Mouse (Mus musculus) forebrain, embryonic 13.5 days (tissue): ENCODE measurements around the gene Alms1. TPM values are rescaled to one million over a fixed set of nuclear protein-coding genes. Genes with fewer than 3 reads are reported as not detected.
A peak's percentile ranks its signal among the peaks of the same experiment; 100 is the strongest.
"Not testable (repeated sequence)": the region's sequence is repeated elsewhere in the genome, so short reads cannot be mapped to it uniquely, and the experiment has no call there.

ENCODE experiments used
- ATAC-seq: fragments of 200-750 bp; cut with Nextera tagmentation; 2 replicates; pipeline ENCODE4 v1.8.0; 2017
- H3K27ac ChIP-seq: fragments of 300-500 bp; sonication (generic); 2 replicates; pipeline ENCODE4 v1.5.1; 2015; ENCODE audit warnings: inconsistent platforms, mild to moderate bottlenecking, moderate library complexity
- H3K27me3 ChIP-seq: fragments of 300-500 bp; sonication (generic); 2 replicates; pipeline ENCODE4 v1.6.1; 2015; ENCODE audit warnings: mild to moderate bottlenecking, inconsistent platforms
- H3K36me3 ChIP-seq: fragments of 300-500 bp; sonication (generic); 2 replicates; pipeline ENCODE4 v1.6.1; 2015; ENCODE audit warnings: mild to moderate bottlenecking, inconsistent platforms; ENCODE audit not compliant: poor library complexity, severe bottlenecking
- H3K4me1 ChIP-seq: fragments of 300-500 bp; sonication (generic); 2 replicates; pipeline ENCODE4 v1.6.1; 2015; ENCODE audit warnings: inconsistent platforms
- H3K4me2 ChIP-seq: fragments of 300-500 bp; sonication (generic); 2 replicates; pipeline ENCODE4 v1.6.1; 2015; ENCODE audit warnings: inconsistent platforms, mild to moderate bottlenecking, moderate library complexity
- H3K4me3 ChIP-seq: fragments of 300-500 bp; sonication (generic); 2 replicates; pipeline ENCODE4 v1.5.1; 2015; ENCODE audit warnings: mild to moderate bottlenecking, inconsistent platforms
- H3K9ac ChIP-seq: fragments of 300-500 bp; sonication (generic); 2 replicates; pipeline ENCODE4 v1.6.1; 2015; ENCODE audit warnings: mild to moderate bottlenecking, inconsistent platforms
- H3K9me3 ChIP-seq: fragments of 300-500 bp; sonication (generic); replicated peaks from 2 replicates; pipeline ENCODE4 v1.6.1; 2016; ENCODE audit warnings: inconsistent platforms
- WGBS: fragments of 180-500 bp; shearing (Covaris S2); methylation state at CpG from one replicate; pipeline ENCODE4 v1.1.7; 2015; 5-methylcytosine and 5-hydroxymethylcytosine counted together
- polyA plus RNA-seq: library from polyadenylated mRNA; unstranded; fragments of >200 nt; fragmentation: Nextera tagmentation; extraction: Ambion mirVana; gene quantifications from 2 replicates; pipeline ENCODE4 v1.2.1, GENCODE M21; 2015

Gene Alms1
- polyA plus RNA-seq, 1 experiment from 2014 or later, result 7.4 TPM

DNA sequence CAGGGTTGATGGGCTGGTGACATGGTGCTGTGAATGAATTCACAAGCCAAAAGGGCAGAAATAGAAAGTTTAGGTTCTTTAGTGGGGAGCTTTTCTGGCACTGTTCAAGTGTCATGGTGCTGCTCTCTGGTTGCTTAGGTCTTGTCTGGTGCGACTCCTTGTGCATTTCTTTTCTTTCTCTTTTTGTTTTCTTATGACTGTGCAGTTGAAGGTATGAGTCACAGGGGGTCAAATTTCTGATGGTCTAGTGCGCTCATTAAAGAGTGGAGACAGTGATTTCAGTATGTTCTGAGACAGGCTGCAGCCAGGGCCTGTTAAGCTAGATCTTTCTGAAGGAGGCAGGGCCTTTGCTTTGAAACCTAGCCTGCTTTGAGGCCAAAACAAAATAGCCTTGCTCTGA is 2.8 kb downstream of the Alms1 start:
- WGBS, result 66% methylated on average over 2 of the region's 2 CpGs

GRCm38 (mm10) chr6:85599310-85599709 is 12.0 kb downstream of the Alms1 start:
- Histone ChIP-seq H3K9me3 (no peaks in the 10 kb centered on the region), H3K36me3 (peaks cover 5% of the 10 kb centered on the region; the same call in 1 of the 2 replicates), H3K4me3 (no peak overlapping the region), H3K27ac (no peak overlapping the region), H3K4me2 (no peak overlapping the region), H3K4me1 (no peaks in the 10 kb centered on the region), H3K27me3 (no peaks in the 10 kb centered on the region), H3K9ac (no peak overlapping the region)
- WGBS, result 74% methylated on average over 1 of the region's 1 CpGs
- no peak for ATAC-seq

More for the DNA sequence above, 2.8 kb downstream of the Alms1 start:
- Histone ChIP-seq H3K4me1 (peaks cover 23% of the 10 kb centered on the region), H3K36me3 (no peaks in the 10 kb centered on the region), H3K4me2 (peak overlapping the region; percentile 71), H3K4me3 (peak overlapping the region; percentile 95; the same call in 1 of the 2 replicates), H3K27ac (no peak overlapping the region), H3K27me3 (no peaks in the 10 kb centered on the region), H3K9me3 (no peaks in the 10 kb centered on the region), H3K9ac (peak overlapping the region; percentile 93; the same call in 1 of the 2 replicates)
- no peak for ATAC-seq

GRCm38 (mm10) chr6:85610511-85610910 is 23.2 kb downstream of the Alms1 start:
- H3K9me3 ChIP-seq, result no peaks in the 10 kb centered on the region
- no peak for ATAC-seq
- no peak overlapping the region for H3K4me3 ChIP-seq
- H3K4me1 ChIP-seq, result no peaks in the 10 kb centered on the region
- no peaks in the 10 kb centered on the region for H3K27me3 ChIP-seq
- H3K27ac ChIP-seq, result no peak overlapping the region
- WGBS, result 96% methylated on average over 1 of the region's 1 CpGs
- H3K36me3 ChIP-seq, result peaks cover 52% of the 10 kb centered on the region
- no peak overlapping the region for H3K4me2 ChIP-seq
- no peak overlapping the region for H3K9ac ChIP-seq

DNA sequence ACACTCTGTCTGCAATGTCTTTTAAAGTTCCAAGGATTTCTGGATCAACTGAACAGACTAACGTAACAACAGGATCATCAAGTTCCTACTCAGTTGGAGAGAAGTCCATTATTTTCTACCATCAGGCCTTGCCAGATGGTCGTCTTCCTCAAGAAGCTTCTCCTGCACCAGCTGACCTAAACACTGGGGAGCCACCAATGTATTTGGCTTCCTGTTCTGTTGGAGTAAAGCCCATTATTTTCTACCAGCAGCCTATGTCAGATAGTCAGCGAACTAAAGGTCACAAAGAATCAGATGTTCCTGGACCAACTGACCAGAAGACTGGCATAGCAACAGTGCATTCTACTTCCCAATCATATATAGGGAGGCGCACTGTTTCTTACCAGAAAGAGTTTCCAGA is 33.5 kb downstream of the Alms1 start:
- Histone ChIP-seq H3K27ac (no peak overlapping the region), H3K4me2 (no peak overlapping the region), H3K9ac (no peak overlapping the region), H3K27me3 (no peaks in the 10 kb centered on the region), H3K4me3 (no peak overlapping the region), H3K36me3 (peaks cover 83% of the 10 kb centered on the region), H3K9me3 (no peaks in the 10 kb centered on the region), H3K4me1 (no peaks in the 10 kb centered on the region)
- 95% methylated on average over 4 of the region's 4 CpGs for WGBS
- ATAC-seq, result no peak

DNA sequence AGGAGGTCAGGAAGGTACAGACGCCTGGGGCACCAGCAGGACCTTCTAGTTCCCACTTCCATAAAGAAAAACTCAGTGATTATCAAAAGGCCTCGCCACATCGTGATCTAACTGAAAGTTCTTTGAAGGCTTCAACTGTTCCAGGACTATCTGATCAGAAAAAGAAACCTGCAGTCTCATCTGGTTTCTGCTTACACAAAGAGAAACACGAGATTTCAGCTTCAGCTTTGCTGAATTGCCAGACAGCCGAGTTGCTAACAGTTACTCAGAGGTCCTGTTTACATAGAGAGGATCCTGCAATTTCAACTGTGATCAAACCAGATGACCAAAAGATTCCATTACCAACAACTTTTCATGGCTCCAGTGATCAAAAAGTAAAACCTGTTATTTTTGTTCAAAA is 34.3 kb downstream of the Alms1 start:
- ATAC-seq, result no peak
- Histone ChIP-seq H3K4me3 (no peak overlapping the region), H3K27ac (no peak overlapping the region), H3K4me1 (no peaks in the 10 kb centered on the region), H3K9ac (no peak overlapping the region), H3K27me3 (no peaks in the 10 kb centered on the region), H3K4me2 (no peak overlapping the region), H3K9me3 (no peaks in the 10 kb centered on the region), H3K36me3 (peaks cover 82% of the 10 kb centered on the region)
- 94% methylated on average over 5 of the region's 5 CpGs for WGBS

DNA sequence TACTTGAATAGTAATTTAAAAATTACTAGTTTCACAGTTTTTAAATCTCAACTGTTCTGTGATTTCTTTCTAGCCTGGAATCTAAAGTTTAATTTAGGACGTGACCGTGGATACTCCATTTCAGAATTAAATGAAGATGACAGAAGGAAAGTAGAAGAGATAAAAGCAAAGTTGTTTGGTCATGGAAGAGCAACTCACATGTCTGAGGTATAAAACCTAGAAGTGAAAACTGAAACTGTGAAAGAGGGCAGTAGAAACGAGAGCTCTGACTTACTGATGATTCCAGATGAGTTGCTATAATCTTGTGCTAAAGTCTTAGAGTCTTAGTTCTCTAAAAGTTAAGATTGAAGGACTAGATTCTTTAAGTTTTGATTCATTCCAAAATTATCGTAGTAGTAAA is 37.2 kb downstream of the Alms1 start:
- Histone ChIP-seq H3K27ac (no peak overlapping the region), H3K4me3 (no peak overlapping the region), H3K4me2 (no peak overlapping the region), H3K36me3 (peaks cover 87% of the 10 kb centered on the region), H3K9ac (no peak overlapping the region), H3K4me1 (no peaks in the 10 kb centered on the region), H3K9me3 (no peaks in the 10 kb centered on the region), H3K27me3 (no peaks in the 10 kb centered on the region)
- WGBS, result 93% methylated on average over 4 of the region's 4 CpGs
- ATAC-seq, result no peak

- H3K36me3 ChIP-seq, result peaks cover 45% of the 10 kb centered on the region
- H3K27me3 ChIP-seq, result no peaks in the 10 kb centered on the region
- H3K4me1 ChIP-seq, result peaks cover 4% of the 10 kb centered on the region; the same call in 1 of the 2 replicates
- no peak overlapping the region for H3K9ac ChIP-seq
- WGBS, result 7% methylated on average over 8 of the region's 8 CpGs
- no peak overlapping the region for H3K27ac ChIP-seq
- no peak overlapping the region for H3K4me3 ChIP-seq
- H3K9me3 ChIP-seq, result no peaks in the 10 kb centered on the region
- no peak overlapping the region for H3K4me2 ChIP-seq
- no peak for ATAC-seq
Measured at GRCm38 (mm10) chr6:85633165-85633564, 45.8 kb downstream of the Alms1 start.

DNA sequence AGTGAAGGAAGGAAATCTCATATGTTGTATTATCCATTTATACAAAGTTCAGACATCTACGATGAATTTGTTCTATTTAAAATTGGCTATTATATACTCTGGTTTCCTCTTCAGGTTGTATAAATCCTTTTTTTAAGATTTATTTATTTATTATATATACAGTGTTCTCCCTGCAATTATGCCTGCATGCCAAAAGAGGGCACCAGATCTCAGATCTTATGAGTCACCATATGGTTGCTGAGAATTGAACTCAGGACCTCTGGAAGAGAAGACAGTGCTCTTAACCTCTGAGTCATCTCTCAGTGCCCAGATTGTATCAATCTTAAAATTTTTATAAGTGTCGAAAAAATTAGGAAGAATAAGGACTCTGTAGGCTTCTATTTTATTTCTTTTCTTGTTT is 65.9 kb downstream of the Alms1 start:
- Histone ChIP-seq H3K4me3 (no peak overlapping the region), H3K36me3 (peaks cover 20% of the 10 kb centered on the region), H3K27me3 (no peaks in the 10 kb centered on the region), H3K4me1 (no peaks in the 10 kb centered on the region), H3K4me2 (no peak overlapping the region), H3K9me3 (no peaks in the 10 kb centered on the region), H3K9ac (no peak overlapping the region), H3K27ac (no peak overlapping the region)
- 98% methylated on average over 2 of the region's 2 CpGs for WGBS
- ATAC-seq, result no peak

- not testable (repeated sequence) for H3K27me3 ChIP-seq, H3K9me3 ChIP-seq, H3K9ac ChIP-seq, H3K4me1 ChIP-seq, H3K36me3 ChIP-seq, ATAC-seq, H3K4me2 ChIP-seq, H3K27ac ChIP-seq, H3K4me3 ChIP-seq
- WGBS, result 89% methylated on average over 2 of the region's 4 CpGs
Measured at GRCm38 (mm10) chr6:85701943-85702342, 114.6 kb downstream of the Alms1 start.

GRCm38 (mm10) chr6:85709206-85709605 is 121.9 kb downstream of the Alms1 start:
- H3K27ac ChIP-seq, ATAC-seq, H3K36me3 ChIP-seq, H3K4me1 ChIP-seq, H3K27me3 ChIP-seq, H3K4me2 ChIP-seq, H3K9ac ChIP-seq, H3K9me3 ChIP-seq, H3K4me3 ChIP-seq: not testable (repeated sequence)
- WGBS, result 96% methylated on average over 5 of the region's 5 CpGs

DNA sequence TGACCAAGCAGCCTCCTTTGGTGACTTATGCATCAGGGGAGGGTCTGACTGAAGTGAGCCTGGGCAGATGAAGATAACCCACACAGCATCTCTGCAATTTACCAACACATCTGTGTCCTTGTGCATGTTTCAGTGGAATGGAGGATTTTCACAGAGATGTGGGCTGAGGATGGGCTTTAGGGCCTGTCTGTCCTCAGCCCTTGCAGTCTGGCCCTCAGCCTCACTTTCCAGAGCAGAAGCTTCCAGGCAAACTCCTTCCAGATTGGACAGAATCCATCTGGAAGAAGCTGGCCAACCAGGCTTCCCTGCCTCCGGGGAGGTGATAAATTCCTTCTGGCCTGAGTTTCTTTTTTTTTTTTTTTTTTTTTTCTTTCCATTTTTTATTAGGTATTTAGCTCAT is 122.3 kb downstream of the Alms1 start:
- 80% methylated on average over 1 of the region's 1 CpGs for WGBS

DNA sequence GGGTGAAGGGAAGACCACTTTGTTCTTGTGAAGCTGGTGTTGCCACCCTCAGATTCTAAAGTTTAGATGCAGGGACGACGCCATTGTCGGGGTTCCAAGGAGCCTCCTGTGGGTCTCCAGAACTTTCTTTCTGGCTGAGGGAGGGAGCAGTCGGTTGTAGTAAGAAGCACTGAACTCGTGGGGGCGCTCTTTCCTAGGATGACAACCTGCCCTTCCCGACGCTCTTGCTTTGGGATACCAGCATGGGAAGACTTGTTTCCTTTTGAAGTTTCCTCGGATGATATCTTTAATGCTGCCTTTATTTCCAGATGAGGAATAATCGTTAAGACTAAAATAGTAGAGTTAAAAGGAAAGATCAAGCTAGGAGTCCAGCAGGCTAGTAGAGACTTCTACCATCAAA is 125.8 kb downstream of the Alms1 start, which contains the start of gene Nat8f7:
Nat8f7 (minus strand) TSS at position 101 of the 400 bp plus-strand sequence.
- H3K36me3 ChIP-seq, H3K9ac ChIP-seq, H3K9me3 ChIP-seq, H3K27me3 ChIP-seq, H3K4me2 ChIP-seq, H3K27ac ChIP-seq, ATAC-seq, H3K4me1 ChIP-seq, H3K4me3 ChIP-seq: not testable (repeated sequence)
- 79% methylated on average over 10 of the region's 10 CpGs for WGBS

More for the DNA sequence above, 122.3 kb downstream of the Alms1 start:
- H3K4me1 ChIP-seq, H3K4me3 ChIP-seq, H3K36me3 ChIP-seq, H3K4me2 ChIP-seq, H3K9ac ChIP-seq, H3K27me3 ChIP-seq, H3K27ac ChIP-seq, H3K9me3 ChIP-seq, ATAC-seq: not testable (repeated sequence)
